Mouse (Mus musculus) frontal cortex, postnatal 36 days (tissue): ENCODE measurements around the gene Prr22.

Experiments used
- DNase-seq, 2 experiments: peaks; one replicate each; pipeline ENCODE4 v3.0.0; 2022; ENCODE audit warnings: low spot score in 2 of 2

Prr22 gene

GRCm38 (mm10) chr17:56769950-56770349 lies at the start of gene Prr22:
Gene Prr22 (plus strand): TSS chr17:56770250.
- DNase-seq: no peak

- DNase-seq: no peak
These were observed 47.6 kb upstream of the Prr22 start for GRCm38 (mm10) chr17:56722441-56722840.

GRCm38 (mm10) chr17:56723419-56724161 lies 46.5 kb upstream of the Prr22 start:
- no peak for DNase-seq

GRCm38 (mm10) chr17:56727029-56727649 lies 42.9 kb upstream of the Prr22 start:
- DNase-seq: no peak

- no peak for DNase-seq
These were observed 42.4 kb upstream of the Prr22 start for GRCm38 (mm10) chr17:56727659-56728058.

GRCm38 (mm10) chr17:56728117-56728516 lies 41.9 kb upstream of the Prr22 start:
- no peak for DNase-seq

- DNase-seq: no peak
These were observed 40.9 kb upstream of the Prr22 start for GRCm38 (mm10) chr17:56729151-56729550.

- no peak for DNase-seq
These were observed 40.4 kb upstream of the Prr22 start for GRCm38 (mm10) chr17:56729656-56730055.

GRCm38 (mm10) chr17:56736534-56736933 lies 33.5 kb upstream of the Prr22 start:
- DNase-seq: no peak

GRCm38 (mm10) chr17:56738221-56738620 lies 31.8 kb upstream of the Prr22 start:
- no peak for DNase-seq

- DNase-seq: no peak
These were observed 29.8 kb upstream of the Prr22 start for GRCm38 (mm10) chr17:56740118-56740787.

- DNase-seq: no peak
These were observed 29.3 kb upstream of the Prr22 start for GRCm38 (mm10) chr17:56740788-56741160.

- DNase-seq: no peak
These were observed 25.9 kb upstream of the Prr22 start for GRCm38 (mm10) chr17:56744173-56744572.

- no peak for DNase-seq
These were observed 18.5 kb upstream of the Prr22 start for GRCm38 (mm10) chr17:56751404-56752072.

GRCm38 (mm10) chr17:56753452-56753851 lies 16.6 kb upstream of the Prr22 start:
- DNase-seq: no peak

GRCm38 (mm10) chr17:56754271-56755185 lies 15.5 kb upstream of the Prr22 start:
- no peak for DNase-seq

GRCm38 (mm10) chr17:56756703-56757399 lies 13.2 kb upstream of the Prr22 start:
- no peak for DNase-seq

- peak; percentile 40 to 60 for DNase-seq
These were observed 12.5 kb upstream of the Prr22 start, which contains the start of gene Nrtn for GRCm38 (mm10) chr17:56757416-56758123. Gene Nrtn (minus strand): TSS chr17:56757530.

- DNase-seq: peak; percentile 35 to 56
These were observed 11.9 kb upstream of the Prr22 start for GRCm38 (mm10) chr17:56758132-56758531.

- DNase-seq: no peak
These were observed 10.8 kb upstream of the Prr22 start for GRCm38 (mm10) chr17:56759261-56759660.
